Mouse (Mus musculus) ES-Bruce4 (cell line): ENCODE results near the gene Neurod2. TPM values are rescaled to one million over a fixed set of nuclear protein-coding genes. Genes with fewer than 3 reads are reported as not detected.

ENCODE experiments used
- H3K27ac ChIP-seq: 2 replicates; pipeline ENCODE4 v1.5.1; 2012; ENCODE audit warnings: low read length, inconsistent platforms; ENCODE audit not compliant: insufficient read depth
- H3K27me3 ChIP-seq: 2 replicates; pipeline ENCODE4 v1.6.1; 2012; ENCODE audit warnings: mild to moderate bottlenecking, low read length, inconsistent platforms; ENCODE audit not compliant: control insufficient read depth, poor library complexity, insufficient read depth, severe bottlenecking
- H3K36me3 ChIP-seq: 2 replicates; pipeline ENCODE4 v1.6.1; 2012; ENCODE audit warnings: inconsistent platforms, mild to moderate bottlenecking, low read length, moderate library complexity; ENCODE audit not compliant: control insufficient read depth, poor library complexity, insufficient read depth, severe bottlenecking
- H3K4me1 ChIP-seq: one replicate; pipeline ENCODE4 v1.8.1; 2011; ENCODE audit warnings: low read length; ENCODE audit not compliant: control insufficient read depth, insufficient read depth
- H3K4me3 ChIP-seq: 2 replicates; pipeline ENCODE4 v1.5.1; 2011; ENCODE audit warnings: low read depth, mild to moderate bottlenecking, low read length
- H3K9ac ChIP-seq: 2 replicates; pipeline ENCODE4 v1.6.1; 2012; ENCODE audit warnings: low read depth, mild to moderate bottlenecking, inconsistent platforms; ENCODE audit not compliant: poor library complexity, severe bottlenecking
- H3K9me3 ChIP-seq: replicated peaks from 2 replicates; pipeline ENCODE4 v1.6.1; 2012; ENCODE audit warnings: mild to moderate bottlenecking, low read length, inconsistent platforms; ENCODE audit not compliant: control insufficient read depth, poor library complexity, insufficient read depth, severe bottlenecking
- CTCF ChIP-seq: IDR thresholded peaks from one replicate; pipeline ENCODE4 v1.8.1; 2011; ENCODE audit warnings: low read depth, low read length
- EP300 ChIP-seq: IDR thresholded peaks from 2 replicates; pipeline ENCODE4 v1.6.1; 2011; ENCODE audit warnings: low read depth, low read length; ENCODE audit not compliant: insufficient read depth
- POLR2A ChIP-seq: IDR thresholded peaks from one replicate; pipeline ENCODE4 v1.8.1; 2011; ENCODE audit warnings: low read length; ENCODE audit not compliant: insufficient read depth
- polyA plus RNA-seq: library from polyadenylated mRNA; stranded (reverse); fragments of >200 nt; gene quantifications from 2 replicates; pipeline ENCODE4 v1.2.4, GENCODE M21; 2011; ENCODE audit warnings: low read depth; ENCODE audit not compliant: missing spikeins, insufficient read depth, insufficient read length

The Neurod2 gene
- polyA plus RNA-seq, 1 experiment = not detected

DNA sequence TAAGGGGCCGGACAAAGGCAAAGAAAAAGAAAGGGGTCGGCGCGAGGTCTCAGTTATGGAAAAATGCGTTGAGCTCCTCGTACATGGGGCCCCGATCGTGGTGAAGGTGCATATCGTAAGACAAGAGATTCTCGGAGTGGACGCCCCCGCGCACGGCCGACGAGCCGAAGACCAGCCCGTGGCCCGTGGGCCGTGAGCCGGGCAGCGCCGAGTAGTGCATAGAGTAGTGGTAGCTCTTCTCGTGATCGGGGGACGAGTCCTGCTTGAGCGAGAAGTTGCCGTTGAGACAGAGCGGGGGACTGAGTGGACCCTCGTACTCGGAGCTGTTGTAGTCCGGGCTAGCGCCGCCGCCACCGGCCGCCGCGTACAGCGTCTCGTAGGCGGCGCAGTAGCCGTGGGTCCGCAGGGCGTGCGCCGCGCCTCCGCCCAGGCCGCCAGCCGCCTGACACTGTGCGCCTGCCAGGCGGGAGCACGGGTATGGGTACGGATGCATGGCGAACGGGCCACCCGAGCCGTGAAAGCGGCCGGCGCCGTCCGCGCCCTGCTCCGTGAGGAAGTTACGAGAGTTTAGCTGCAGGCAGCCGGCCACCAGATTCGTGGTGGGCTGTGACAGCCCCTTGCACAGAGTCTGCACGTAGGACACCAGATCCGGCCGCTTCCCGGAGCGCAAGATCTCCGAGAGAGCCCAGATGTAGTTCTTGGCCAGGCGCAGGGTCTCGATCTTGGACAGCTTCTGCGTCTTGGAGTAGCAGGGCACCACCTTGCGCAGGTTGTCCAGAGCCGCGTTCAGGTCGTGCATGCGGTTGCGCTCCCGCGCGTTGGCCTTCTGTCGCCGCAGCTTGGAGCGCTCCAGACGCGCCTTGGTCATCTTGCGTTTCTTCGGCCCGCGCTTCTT, 2.1 kb downstream of the Neurod2 start:
- TF ChIP-seq POLR2A = no peak
- TF ChIP-seq EP300 = no peak
- TF ChIP-seq CTCF = no peak
- Histone ChIP-seq H3K4me3 (peak overlapping the region; percentile 17), H3K27me3 (peaks cover 45% of the 10 kb centered on the region), H3K27ac (no peak overlapping the region), H3K9me3 (no peaks in the 10 kb centered on the region), H3K9ac (0 out of 2 replicates have a peak overlapping the region, but pooled peaks have one; percentile 56), H3K4me1 (no peaks in the 10 kb centered on the region), H3K36me3 (no peaks in the 10 kb centered on the region)

DNA sequence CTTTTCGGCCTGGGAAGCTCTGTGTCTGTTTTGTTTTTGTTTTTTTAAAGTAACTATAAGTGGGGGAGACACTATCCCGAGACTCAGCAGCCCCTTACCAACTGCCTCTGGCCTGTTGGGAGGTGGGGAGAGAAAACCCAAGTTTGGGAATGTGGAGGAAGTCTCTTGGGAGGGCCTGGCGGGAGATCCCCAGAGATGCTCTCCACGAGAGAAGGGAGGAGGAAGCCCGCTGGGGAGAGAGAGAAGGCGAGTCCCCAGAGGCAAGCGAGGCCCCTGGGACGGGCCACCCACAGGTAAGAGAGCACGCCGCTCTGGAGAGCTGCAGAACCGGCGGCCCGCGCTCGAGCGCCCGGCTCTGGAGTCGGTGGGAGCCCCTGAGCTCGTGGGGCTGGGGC, 2.7 kb downstream of the Neurod2 start:
- Histone ChIP-seq H3K4me1 (no peaks in the 10 kb centered on the region), H3K27me3 (peaks cover 45% of the 10 kb centered on the region), H3K9ac (no peak overlapping the region), H3K36me3 (no peaks in the 10 kb centered on the region), H3K27ac (no peak overlapping the region), H3K4me3 (no peak overlapping the region), H3K9me3 (no peaks in the 10 kb centered on the region)
- no peak for TF ChIP-seq EP300
- no peak for TF ChIP-seq CTCF
- no peak for TF ChIP-seq POLR2A

DNA sequence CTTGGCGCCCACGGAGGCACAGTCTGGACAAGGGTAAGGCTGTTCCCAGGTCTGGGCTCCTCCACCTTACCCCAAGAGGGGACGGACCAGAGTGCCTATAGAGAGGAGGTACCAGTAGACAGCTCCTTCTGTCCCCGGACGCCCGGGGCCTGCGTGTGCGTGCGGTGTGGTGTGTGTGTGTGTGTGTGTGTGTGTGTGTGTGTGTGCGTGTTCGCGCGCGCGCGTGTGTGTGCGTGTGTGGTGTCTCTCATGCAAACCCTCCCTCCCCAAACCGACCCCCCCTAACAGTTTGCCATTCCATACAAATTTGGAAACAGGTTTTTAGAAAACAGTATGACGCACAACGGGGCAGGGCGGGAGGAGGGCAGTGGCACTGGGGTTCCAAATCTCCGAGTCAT, 3.6 kb downstream of the Neurod2 start:
- no peaks in the 10 kb centered on the region for H3K36me3 ChIP-seq
- H3K9ac ChIP-seq = no peak overlapping the region
- no peak overlapping the region for H3K4me3 ChIP-seq
- peaks cover 52% of the 10 kb centered on the region for H3K27me3 ChIP-seq
- H3K9me3 ChIP-seq = no peaks in the 10 kb centered on the region
- TF ChIP-seq EP300 = no peak
- no peak for TF ChIP-seq CTCF
- no peak for TF ChIP-seq POLR2A
- no peaks in the 10 kb centered on the region for H3K4me1 ChIP-seq
- H3K27ac ChIP-seq = no peak overlapping the region

DNA sequence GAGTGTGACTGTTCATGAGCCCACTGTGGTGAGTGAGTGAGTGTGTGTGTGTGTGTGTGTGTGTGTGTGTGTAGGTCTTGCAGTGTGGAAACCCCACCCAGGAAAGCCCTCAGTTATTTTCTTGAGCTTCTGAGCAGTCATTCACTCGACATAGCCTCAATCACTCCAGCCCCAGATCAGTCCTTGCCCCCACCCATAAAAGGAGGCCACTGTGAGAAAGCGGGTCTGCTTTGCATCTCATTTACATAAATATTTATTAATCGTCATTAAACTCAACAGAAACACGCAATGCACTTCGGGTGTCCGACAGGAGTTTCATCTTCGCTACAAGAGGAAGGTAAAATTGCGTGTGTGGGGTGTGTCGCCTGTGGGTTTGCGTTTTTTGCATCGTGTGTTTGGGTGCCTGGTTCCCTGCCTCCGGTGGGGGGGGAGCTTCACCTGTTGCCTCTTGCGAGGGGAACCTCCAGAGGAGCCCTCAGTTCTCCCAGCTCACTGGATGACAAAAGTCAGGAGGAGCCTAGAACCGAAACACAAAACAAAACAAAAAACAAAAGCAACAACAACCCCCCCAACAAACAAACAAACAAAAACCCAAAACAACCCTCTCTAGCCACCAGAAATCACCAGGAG, 4.1 kb downstream of the Neurod2 start:
- peaks cover 56% of the 10 kb centered on the region for H3K27me3 ChIP-seq
- no peaks in the 10 kb centered on the region for H3K36me3 ChIP-seq
- no peaks in the 10 kb centered on the region for H3K4me1 ChIP-seq
- TF ChIP-seq EP300 = no peak
- no peak for TF ChIP-seq POLR2A
- TF ChIP-seq CTCF = no peak
- H3K9ac ChIP-seq = no peak overlapping the region
- no peak overlapping the region for H3K27ac ChIP-seq
- no peaks in the 10 kb centered on the region for H3K9me3 ChIP-seq
- H3K4me3 ChIP-seq = no peak overlapping the region

DNA sequence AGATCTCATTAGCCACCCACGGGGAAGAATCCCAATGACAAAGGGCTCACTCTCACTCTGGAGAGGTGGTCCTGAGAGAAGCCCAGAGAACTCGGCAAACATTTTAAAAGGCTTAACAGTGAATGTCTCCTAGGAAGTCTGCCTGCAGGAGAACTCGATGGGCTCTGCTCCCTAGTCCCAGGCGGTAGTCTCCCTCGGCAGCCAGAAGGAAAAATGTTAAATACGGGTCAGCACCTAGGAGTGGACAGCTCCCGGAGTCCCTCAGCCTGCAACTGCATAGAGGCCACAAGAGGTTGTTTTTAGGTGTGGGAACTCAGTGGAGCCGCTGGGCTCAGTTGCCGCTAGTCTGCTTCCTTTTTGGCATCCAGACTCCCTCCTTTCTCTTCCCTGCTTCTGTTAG, 5.5 kb downstream of the Neurod2 start:
- Histone ChIP-seq H3K36me3 (no peaks in the 10 kb centered on the region), H3K27me3 (peaks cover 55% of the 10 kb centered on the region), H3K27ac (no peak overlapping the region), H3K4me3 (no peak overlapping the region), H3K4me1 (no peaks in the 10 kb centered on the region), H3K9me3 (no peaks in the 10 kb centered on the region), H3K9ac (no peak overlapping the region)
- no peak for TF ChIP-seq POLR2A
- TF ChIP-seq CTCF = no peak
- TF ChIP-seq EP300 = no peak

DNA sequence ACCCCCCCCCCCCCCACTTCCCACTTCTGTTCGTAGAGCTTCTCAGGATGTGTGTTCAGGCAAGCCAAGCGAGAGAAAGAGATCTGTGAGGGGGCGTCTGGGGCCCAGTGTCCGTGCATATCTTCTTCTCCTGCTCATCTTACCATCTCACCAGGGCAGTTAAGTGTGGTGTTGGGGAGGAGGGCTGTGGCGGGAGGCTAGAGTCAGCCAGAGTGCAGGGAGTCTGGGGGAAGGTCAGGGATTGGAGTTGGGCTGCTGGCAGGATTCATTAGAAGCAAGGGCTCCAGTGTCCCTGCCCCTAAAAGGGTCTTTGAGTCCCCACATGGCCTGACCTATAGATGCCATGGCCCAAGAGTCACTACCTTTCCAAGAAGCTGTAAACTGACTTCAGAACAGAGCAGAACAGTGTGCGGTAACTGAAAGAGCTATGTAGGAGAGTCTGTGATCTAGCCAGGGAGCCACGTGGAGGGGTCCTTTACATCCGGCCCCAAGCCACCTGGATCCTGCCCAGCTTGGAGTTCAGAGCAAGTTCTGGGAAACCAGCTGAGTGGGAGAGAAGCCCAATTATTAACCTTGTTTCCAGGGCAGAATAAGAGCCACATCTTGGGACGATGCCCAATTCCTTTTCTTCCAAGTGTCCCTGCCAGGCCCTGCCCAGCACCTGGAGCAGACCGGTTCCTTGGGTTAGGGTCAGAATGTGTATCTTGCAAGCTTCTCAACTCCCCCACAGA, 6.1 kb downstream of the Neurod2 start:
- no peak for TF ChIP-seq CTCF
- no peak for TF ChIP-seq POLR2A
- no peak for TF ChIP-seq EP300
- Histone ChIP-seq H3K9ac (no peak overlapping the region), H3K27me3 (peaks cover 50% of the 10 kb centered on the region), H3K9me3 (no peaks in the 10 kb centered on the region), H3K4me3 (no peak overlapping the region), H3K27ac (no peak overlapping the region), H3K4me1 (no peaks in the 10 kb centered on the region), H3K36me3 (no peaks in the 10 kb centered on the region)
